8 mouse cellular contexts compared by ENCODE assay signal in the genomic region with DNA sequence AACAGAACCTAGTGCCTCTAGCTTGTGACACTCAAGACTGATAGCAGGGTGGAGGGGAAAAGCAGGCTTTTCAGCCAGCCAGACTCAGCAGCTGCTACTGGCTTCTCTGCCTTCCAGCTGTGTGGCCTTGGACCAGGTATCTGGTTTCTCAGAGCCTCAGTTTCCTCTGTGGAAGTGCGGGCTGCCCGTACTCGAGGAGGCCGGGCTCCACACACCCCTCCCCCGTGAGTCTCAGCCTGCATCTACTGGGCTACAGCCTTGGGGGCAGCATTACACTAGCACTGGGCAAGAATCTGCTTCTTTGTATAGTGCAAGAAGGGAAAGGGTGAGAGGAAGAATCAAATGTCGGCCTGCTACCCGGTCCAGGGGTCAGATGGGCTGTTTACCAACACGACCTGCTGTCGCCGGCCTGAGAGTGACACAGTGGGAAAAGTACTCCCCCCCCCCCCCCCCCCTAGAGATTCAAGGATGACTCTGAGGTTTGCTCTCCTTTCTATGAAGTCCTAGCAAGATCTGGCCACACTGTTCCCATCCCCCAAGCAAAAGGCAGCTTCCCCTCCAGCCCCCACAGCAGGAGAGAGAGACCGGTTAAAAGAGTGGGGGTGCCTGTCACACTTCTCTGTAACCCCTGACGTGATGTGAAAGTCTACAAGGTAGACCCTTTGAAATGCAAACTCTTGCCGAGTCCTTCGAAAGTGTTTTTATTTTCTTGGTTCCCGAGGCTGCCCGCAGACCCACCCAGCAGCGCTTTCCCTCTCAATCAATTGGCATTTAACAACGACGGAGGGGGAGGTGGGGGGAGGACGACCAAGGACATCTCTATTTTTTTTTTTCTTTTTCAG. TPM values are rescaled to one million over a fixed set of nuclear protein-coding genes. Genes with fewer than 3 reads are reported as not detected.
A peak's percentile ranks its signal among the peaks of the same experiment; 100 is the strongest.
DNase-seq lines count a peak whose midpoint lies in the region; ATAC-seq and TF ChIP-seq lines count a peak whose summit lies in the region.

No protein-coding gene starts in this region.

- no peaks in the 10 kb centered on the region for H3K9me3 ChIP-seq in lung, embryonic 15.5 days
- H3K9me3 ChIP-seq in forebrain, postnatal 0 days (ENCODE audit: low read length) = no peaks in the 10 kb centered on the region
- H3K9me3 ChIP-seq in kidney, embryonic 15.5 days (replicated peaks) = no peaks in the 10 kb centered on the region
- H3K9me3 ChIP-seq in midbrain, embryonic 13.5 days = no peaks in the 10 kb centered on the region

- no peaks in the 10 kb centered on the region for H3K36me3 ChIP-seq in lung, embryonic 15.5 days
- H3K36me3 ChIP-seq in forebrain, postnatal 0 days (ENCODE audit: insufficient read depth) = no peaks in the 10 kb centered on the region
- no peaks in the 10 kb centered on the region for H3K36me3 ChIP-seq in kidney, embryonic 15.5 days
- H3K36me3 ChIP-seq in midbrain, embryonic 13.5 days = no peaks in the 10 kb centered on the region

- no peak overlapping the region for H3K4me3 ChIP-seq in lung, embryonic 15.5 days
- peak overlapping the region; percentile 7; the same call in 1 of the 2 replicates for H3K4me3 ChIP-seq in brown adipose tissue, adult 24 weeks (ENCODE audit: insufficient read depth, low read depth, low read length)
- no peak overlapping the region for H3K4me3 ChIP-seq in forebrain, postnatal 0 days (ENCODE audit: low read depth, low read length)
- peak overlapping the region; percentile 12; the same call in 1 of the 2 replicates for H3K4me3 ChIP-seq in kidney, embryonic 15.5 days (replicated peaks)
- peak overlapping the region; percentile 19 for H3K4me3 ChIP-seq in midbrain, embryonic 13.5 days (replicated peaks)

- 6% methylated on average over 20 of the region's 20 CpGs for WGBS in lung, embryonic 15.5 days
- WGBS in forebrain, postnatal 0 days = 4% methylated on average over 20 of the region's 20 CpGs
- 5% methylated on average over 20 of the region's 20 CpGs for WGBS in kidney, embryonic 15.5 days
- WGBS in midbrain, embryonic 13.5 days = 1% methylated on average over 20 of the region's 20 CpGs

- H3K9ac ChIP-seq in lung, embryonic 15.5 days = peak overlapping the region; percentile 37
- H3K9ac ChIP-seq in forebrain, postnatal 0 days = 0 out of 2 replicates have a peak overlapping the region, but pooled peaks have one; percentile 3
- no peak overlapping the region; the same call in 1 of the 2 replicates for H3K9ac ChIP-seq in kidney, embryonic 15.5 days
- H3K9ac ChIP-seq in midbrain, embryonic 13.5 days (replicated peaks) = peak overlapping the region; percentile 53

- peak overlapping the region; percentile 85 for H3K4me2 ChIP-seq in lung, embryonic 15.5 days
- H3K4me2 ChIP-seq in forebrain, postnatal 0 days (ENCODE audit: low read depth) = peak overlapping the region; percentile 21; the same call in 1 of the 2 replicates
- H3K4me2 ChIP-seq in kidney, embryonic 15.5 days = peak overlapping the region; percentile 48
- peak overlapping the region; percentile 84 for H3K4me2 ChIP-seq in midbrain, embryonic 13.5 days (replicated peaks)

- DNase-seq in lung, postnatal 25 days (ENCODE audit: low spot score) = no peak
- no peak for DNase-seq in forebrain, postnatal 0 days
- no peak for DNase-seq in T-cell, adult 2 months (ENCODE audit: low spot score)
- no peak for DNase-seq in ovary, postnatal 10 days (ENCODE audit: low spot score)

- peak overlapping the region; percentile 76 for H3K27ac ChIP-seq in lung, embryonic 15.5 days
- H3K27ac ChIP-seq in brown adipose tissue, adult 24 weeks (replicated peaks; ENCODE audit: low read depth, low read length) = peak overlapping the region; percentile 78
- H3K27ac ChIP-seq in forebrain, postnatal 0 days (ENCODE audit: low read depth, low read length) = peak overlapping the region; percentile 59
- H3K27ac ChIP-seq in kidney, embryonic 15.5 days = peak overlapping the region; percentile 95
- peak overlapping the region; percentile 84 for H3K27ac ChIP-seq in midbrain, embryonic 13.5 days

- peaks cover 78% of the 10 kb centered on the region for H3K4me1 ChIP-seq in lung, embryonic 15.5 days
- H3K4me1 ChIP-seq in brown adipose tissue, adult 24 weeks (ENCODE audit: control insufficient read depth, insufficient read depth, insufficient read length, low read length) = peaks cover 48% of the 10 kb centered on the region
- H3K4me1 ChIP-seq in forebrain, postnatal 0 days (ENCODE audit: insufficient read depth) = peaks cover 23% of the 10 kb centered on the region
- peaks cover 80% of the 10 kb centered on the region for H3K4me1 ChIP-seq in kidney, embryonic 15.5 days
- H3K4me1 ChIP-seq in midbrain, embryonic 13.5 days (replicated peaks) = peaks cover 76% of the 10 kb centered on the region

- no peaks in the 10 kb centered on the region for H3K27me3 ChIP-seq in lung, embryonic 15.5 days
- H3K27me3 ChIP-seq in forebrain, postnatal 0 days (ENCODE audit: insufficient read depth, low read length) = no peaks in the 10 kb centered on the region
- no peaks in the 10 kb centered on the region for H3K27me3 ChIP-seq in kidney, embryonic 15.5 days
- no peaks in the 10 kb centered on the region for H3K27me3 ChIP-seq in midbrain, embryonic 13.5 days

- ATAC-seq in lung, embryonic 15.5 days (ENCODE audit: borderline replicate concordance, extremely low read depth, low FRiP score, low TSS enrichment) = 0 out of 2 replicates have a peak, but pooled peaks have one; percentile 13
- no peak for ATAC-seq in forebrain, postnatal 0 days
- ATAC-seq in kidney, embryonic 15.5 days (replicated peaks; ENCODE audit: low FRiP score) = peak; percentile 19; the same call in 1 of the 2 replicates
- peak; percentile 40; the same call in 1 of the 2 replicates for ATAC-seq in midbrain, embryonic 13.5 days

- TF ChIP-seq CTCF in forebrain, postnatal 0 days (IDR thresholded peaks at IDR 0.05; ENCODE audit: low read depth) = peak; percentile 24; the same call in 1 of the 2 replicates

RNA-seq across cellular contexts. Expression of gene Fam53b, which starts 4.6 kb away (rescaled TPM):
- 25.9 and 33.8 TPM in 2 replicates for polyA plus RNA-seq in lung, embryonic 15.5 days (2015; fragmentation: Nextera tagmentation; extraction: Ambion mirVana)
- 44.1 and 50.2 TPM in 2 replicates for polyA plus RNA-seq in brown adipose tissue, adult 24 weeks (2012; ENCODE audit: insufficient read depth, insufficient read length, missing spikeins)
- total RNA-seq in forebrain, postnatal 0 days (2014; rRNA removed) = 5.6 and 15.4 TPM in 2 replicates
- polyA plus RNA-seq in forebrain, postnatal 0 days (2015; fragmentation: Nextera tagmentation; extraction: Ambion mirVana) = 5.6 and 5.8 TPM in 2 replicates
- 22.0 and 22.5 TPM in 2 replicates for polyA plus RNA-seq in kidney, embryonic 15.5 days (2015; fragmentation: Nextera tagmentation; extraction: Ambion mirVana)
- polyA plus RNA-seq in midbrain, embryonic 13.5 days (2015; fragmentation: Nextera tagmentation; extraction: Ambion mirVana) = 21.7 and 23.4 TPM in 2 replicates

RNA-seq across cellular contexts. Expression of gene Eef1akmt2, which starts 43.4 kb away (rescaled TPM):
- polyA plus RNA-seq in lung, embryonic 15.5 days (2015; fragmentation: Nextera tagmentation; extraction: Ambion mirVana) = 59.6 and 61.7 TPM in 2 replicates
- 28.0 and 35.9 TPM in 2 replicates for polyA plus RNA-seq in brown adipose tissue, adult 24 weeks (2012; ENCODE audit: insufficient read depth, insufficient read length, missing spikeins)
- 86.1 and 101 TPM in 2 replicates for total RNA-seq in forebrain, postnatal 0 days (2014; rRNA removed)
- 77.3 and 85.9 TPM in 2 replicates for polyA plus RNA-seq in forebrain, postnatal 0 days (2015; fragmentation: Nextera tagmentation; extraction: Ambion mirVana)
- polyA plus RNA-seq in kidney, embryonic 15.5 days (2015; fragmentation: Nextera tagmentation; extraction: Ambion mirVana) = 67.9 and 70.8 TPM in 2 replicates
- 95.7 and 98.9 TPM in 2 replicates for polyA plus RNA-seq in midbrain, embryonic 13.5 days (2015; fragmentation: Nextera tagmentation; extraction: Ambion mirVana)

RNA-seq across cellular contexts. Expression of gene Abraxas2, which starts 50.0 kb away (rescaled TPM):
- 34.0 and 34.2 TPM in 2 replicates for polyA plus RNA-seq in lung, embryonic 15.5 days (2015; fragmentation: Nextera tagmentation; extraction: Ambion mirVana)
- polyA plus RNA-seq in brown adipose tissue, adult 24 weeks (2012; ENCODE audit: insufficient read depth, insufficient read length, missing spikeins) = 24.7 and 25.6 TPM in 2 replicates
- 36.8 and 38.2 TPM in 2 replicates for total RNA-seq in forebrain, postnatal 0 days (2014; rRNA removed)
- 21.1 and 32.9 TPM in 2 replicates for polyA plus RNA-seq in forebrain, postnatal 0 days (2015; fragmentation: Nextera tagmentation; extraction: Ambion mirVana)
- polyA plus RNA-seq in kidney, embryonic 15.5 days (2015; fragmentation: Nextera tagmentation; extraction: Ambion mirVana) = 39.0 and 41.4 TPM in 2 replicates
- polyA plus RNA-seq in midbrain, embryonic 13.5 days (2015; fragmentation: Nextera tagmentation; extraction: Ambion mirVana) = 37.1 and 41.8 TPM in 2 replicates

Comparison
In these comparisons a context has a peak if more than half of its experiments do, and no peak if none do; other contexts are left out.
1. H3K4me2 ChIP-seq: peak in every context shown above with its lines; median percentile 85 in lung, embryonic 15.5 days; 84 in midbrain, embryonic 13.5 days; 48 in kidney, embryonic 15.5 days; 21 in forebrain, postnatal 0 days.
2. H3K4me3 ChIP-seq: peak in brown adipose tissue, adult 24 weeks (single experiment), kidney, embryonic 15.5 days (single experiment) and midbrain, embryonic 13.5 days (single experiment); none in lung, embryonic 15.5 days (single experiment) and forebrain, postnatal 0 days (single experiment).
3. Peak in every context shown above with its lines, with median percentiles within 50 percentile points of each other: H3K27ac ChIP-seq.